Mouse (Mus musculus): ENCODE results near the gene Slc31a2.
"Not testable (repeated sequence)": the region's sequence is repeated elsewhere in the genome, so short reads cannot be mapped to it uniquely, and the experiment has no call there.

Slc31a2 gene
- long read RNA-seq, experiment 1, transcript Slc31a2-201 (4 exons, 1,820 nt): major isoform, 25 of 30 reads
- long read RNA-seq, experiment 1, partial matches to known transcripts: 0 of 30 reads
- long read RNA-seq, experiment 1, other reads (novel, unspliced or antisense): 5 of 30 reads
- long read RNA-seq, experiment 2, transcript Slc31a2-201 (4 exons, 1,820 nt): major isoform, 41 of 49 reads
- long read RNA-seq, experiment 2, partial matches to known transcripts: 0 of 49 reads
- long read RNA-seq, experiment 2, other reads (novel, unspliced or antisense): 8 of 49 reads

- intact Hi-C loops (cut with DNase I): no loop called here
These were observed at the start of gene Slc31a2 for GRCm38 (mm10) chr4:62262276-62262675. Gene Slc31a2 (plus strand): TSS chr4:62262562.

DNA sequence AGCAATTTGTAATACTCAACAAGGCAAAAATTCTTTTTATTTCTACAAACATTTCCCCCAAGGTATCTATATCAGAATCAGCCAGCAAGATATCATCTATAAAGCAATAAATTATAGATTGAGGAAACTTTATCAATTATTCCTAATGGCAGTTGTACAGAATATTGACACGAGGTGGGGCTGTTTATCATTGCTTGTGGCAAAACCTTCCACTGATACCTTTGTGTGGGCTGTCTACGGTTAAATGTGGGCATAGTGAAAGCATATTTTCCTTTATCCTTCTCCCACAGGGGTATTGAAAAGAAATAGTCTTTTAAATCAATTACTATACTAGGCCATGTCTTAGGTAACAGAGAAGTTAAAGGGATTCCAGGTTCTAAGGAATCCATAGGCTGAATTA, 48.9 kb upstream of the Slc31a2 start:
- intact Hi-C loops (cut with DNase I): no loop called here

DNA sequence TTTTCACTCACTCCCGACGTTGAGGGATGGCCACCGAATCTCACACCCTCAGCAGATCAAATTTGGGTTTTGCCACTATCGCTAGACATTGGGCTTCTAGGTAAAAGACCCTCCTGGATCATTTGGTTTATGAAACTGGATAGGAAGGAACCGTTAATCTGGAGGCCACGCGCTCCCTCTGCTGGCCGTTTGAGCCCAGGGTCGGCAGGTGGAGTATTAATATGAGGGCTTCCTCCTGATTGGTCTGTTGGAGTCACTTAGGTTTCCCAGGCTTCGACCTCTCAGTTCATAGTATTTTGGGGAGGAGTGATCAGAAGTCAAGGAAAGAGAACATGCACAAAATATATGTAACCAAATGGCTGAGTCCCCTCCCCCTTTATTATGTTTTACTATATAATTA, 34.0 kb upstream of the Slc31a2 start:
- intact Hi-C loops (cut with DNase I): no loop called here

- intact Hi-C loops (cut with DNase I): no loop called here
These were observed 32.9 kb upstream of the Slc31a2 start for GRCm38 (mm10) chr4:62229448-62229847.

DNA sequence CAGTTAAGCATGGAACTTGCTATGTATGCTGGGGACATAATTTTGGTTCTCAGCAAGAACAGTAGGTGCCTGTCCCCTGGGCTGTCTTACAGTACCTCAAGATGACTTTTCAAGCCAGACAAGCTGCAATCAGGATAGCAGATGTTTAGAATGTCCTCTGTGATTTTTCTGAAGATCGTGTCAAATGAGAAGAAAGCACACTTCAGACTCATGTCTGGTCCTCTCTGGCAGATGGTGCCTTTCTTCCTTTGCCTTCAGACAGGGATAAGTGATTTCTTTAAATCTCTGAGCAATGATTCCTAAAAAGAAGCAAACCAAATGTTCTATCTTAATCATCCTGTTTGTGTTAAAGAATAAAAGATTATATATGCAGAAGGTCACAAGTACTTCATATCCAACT, 32.2 kb upstream of the Slc31a2 start:
- intact Hi-C loops (cut with DNase I): no loop called here

- intact Hi-C loops (cut with DNase I): no loop called here
These were observed 31.6 kb upstream of the Slc31a2 start, which contains the start of gene Zfp37 for GRCm38 (mm10) chr4:62230769-62231168. Gene Zfp37 (minus strand): TSS chr4:62231047.

- intact Hi-C loops (cut with DNase I): no loop called here
These were observed 21.8 kb upstream of the Slc31a2 start for GRCm38 (mm10) chr4:62240586-62240985.

GRCm38 (mm10) chr4:62248328-62248727, 14.0 kb upstream of the Slc31a2 start:
- intact Hi-C loops (cut with DNase I): no loop called here

DNA sequence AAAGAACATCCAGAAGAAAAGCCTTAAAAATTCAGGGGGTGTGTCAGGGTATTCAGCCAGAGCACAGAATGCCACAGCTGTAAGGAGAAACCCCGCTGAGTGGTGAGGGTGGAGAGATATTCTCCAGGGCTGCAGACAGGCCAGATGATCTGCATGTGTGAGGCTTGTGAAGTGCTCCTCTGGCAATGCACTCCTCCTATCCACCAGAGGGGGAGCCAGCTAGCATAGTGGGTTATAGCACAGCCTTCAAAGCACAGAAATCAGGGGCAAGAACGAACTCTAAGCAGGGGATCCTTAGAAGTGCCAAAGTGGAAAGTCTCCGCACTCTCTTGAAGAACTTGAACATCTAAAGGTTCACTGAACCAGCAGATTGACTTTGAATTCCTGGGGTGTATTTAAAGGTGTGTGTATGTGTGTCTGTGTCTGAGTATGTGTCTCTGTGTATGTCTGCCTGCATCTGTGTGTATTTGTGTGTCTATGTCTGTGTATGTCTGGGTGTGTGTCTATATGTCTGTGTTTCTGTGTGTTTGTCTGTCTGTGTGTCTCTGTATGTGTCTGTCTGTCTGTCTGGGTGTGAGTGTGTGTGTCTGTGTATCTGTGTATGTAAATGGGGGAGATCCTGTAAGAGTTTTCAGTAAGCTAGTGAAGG, 11.3 kb upstream of the Slc31a2 start:
- intact Hi-C loops (cut with DNase I): no loop called here

- intact Hi-C loops (cut with DNase I): no loop called here
These were observed 10.6 kb upstream of the Slc31a2 start for GRCm38 (mm10) chr4:62251776-62252175.

DNA sequence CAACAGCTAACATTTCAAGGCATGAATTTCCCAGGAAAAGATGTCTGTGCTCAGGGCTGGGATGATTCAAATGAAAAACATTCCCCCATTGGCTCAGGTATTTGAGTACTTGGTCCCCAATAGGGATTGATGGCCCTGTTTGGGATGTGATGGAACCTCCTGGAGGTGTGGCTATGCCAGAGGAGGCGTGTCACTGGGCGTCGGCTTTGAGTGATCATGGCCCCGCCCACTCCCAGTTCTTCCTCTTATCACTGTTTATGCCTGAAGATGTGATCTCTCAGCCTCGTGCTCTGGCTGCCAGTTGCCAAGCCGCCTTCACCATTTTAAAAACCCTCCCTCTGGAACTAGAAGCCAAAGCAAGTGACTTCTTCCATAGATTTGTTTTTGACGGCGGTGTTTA, 7.8 kb upstream of the Slc31a2 start:
- intact Hi-C loops (cut with DNase I): no loop called here

- intact Hi-C loops (cut with DNase I): no loop called here
These were observed 5.4 kb upstream of the Slc31a2 start for GRCm38 (mm10) chr4:62256931-62257330.

GRCm38 (mm10) chr4:62263133-62263844, 927 bp downstream of the Slc31a2 start:
- intact Hi-C loops (cut with DNase I): no loop called here

- intact Hi-C loops (cut with DNase I): no loop called here
These were observed 2.9 kb downstream of the Slc31a2 start for GRCm38 (mm10) chr4:62265154-62265836.

DNA sequence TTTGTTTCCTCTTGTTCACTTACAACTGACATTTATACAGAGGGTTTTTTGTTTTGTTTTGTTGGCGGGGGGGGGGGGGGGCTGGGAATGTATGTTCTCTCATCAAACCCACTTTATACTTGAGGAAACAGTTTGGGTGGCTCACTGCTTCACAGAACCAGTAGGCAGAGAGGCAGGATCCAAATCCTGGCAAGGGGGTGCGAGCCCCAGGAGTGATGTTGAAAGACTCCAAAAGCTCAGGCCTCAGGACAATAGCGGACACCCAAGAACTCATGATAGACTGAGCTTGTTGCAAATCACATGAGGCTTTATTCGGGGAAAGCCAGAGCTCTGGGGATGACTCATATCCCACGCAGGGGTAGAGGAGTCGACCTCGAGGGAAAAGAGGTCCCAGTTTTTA, 3.7 kb downstream of the Slc31a2 start:
- intact Hi-C loops (cut with DNase I): not testable (repeated sequence)

DNA sequence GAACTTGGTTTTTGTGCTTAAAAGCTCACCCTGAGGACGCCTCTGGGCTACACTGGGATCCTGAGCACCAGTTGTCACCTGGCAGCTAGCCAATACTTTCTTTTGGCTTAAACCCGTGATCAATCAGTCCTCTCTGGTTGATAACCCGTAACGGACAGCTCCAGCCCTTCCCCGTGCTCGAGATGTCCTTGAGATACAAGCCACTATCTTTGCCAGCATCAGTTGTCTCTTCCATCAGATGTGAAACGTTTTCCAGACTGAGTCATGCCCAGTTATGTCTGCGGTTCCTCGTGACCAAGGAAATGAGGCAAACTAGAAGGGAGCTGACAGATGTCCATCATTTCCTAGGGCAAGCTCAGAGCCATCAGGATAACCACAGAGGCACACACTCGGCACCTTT, 4.7 kb downstream of the Slc31a2 start:
- intact Hi-C loops (cut with DNase I): no loop called here

DNA sequence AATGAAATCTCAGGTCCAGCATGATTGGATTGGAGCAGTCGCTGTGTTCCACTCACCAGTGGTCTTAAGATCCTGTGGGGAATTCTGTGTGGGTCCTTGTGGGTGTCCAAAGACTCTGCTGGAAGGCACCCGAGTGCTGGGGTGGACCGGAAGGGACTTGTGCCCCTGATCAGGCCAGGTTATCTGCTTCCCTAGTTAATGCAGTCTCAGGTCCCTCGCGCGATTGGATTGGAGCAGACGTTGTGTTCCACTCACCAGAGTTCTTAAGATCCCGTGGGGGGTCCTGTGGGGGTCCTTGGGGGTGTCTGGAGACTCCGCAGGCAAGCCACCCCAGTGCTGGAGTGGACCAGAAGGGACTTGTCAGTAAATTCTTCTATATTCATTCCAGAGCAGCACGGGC, 10.3 kb downstream of the Slc31a2 start:
- intact Hi-C loops (cut with DNase I): no loop called here

DNA sequence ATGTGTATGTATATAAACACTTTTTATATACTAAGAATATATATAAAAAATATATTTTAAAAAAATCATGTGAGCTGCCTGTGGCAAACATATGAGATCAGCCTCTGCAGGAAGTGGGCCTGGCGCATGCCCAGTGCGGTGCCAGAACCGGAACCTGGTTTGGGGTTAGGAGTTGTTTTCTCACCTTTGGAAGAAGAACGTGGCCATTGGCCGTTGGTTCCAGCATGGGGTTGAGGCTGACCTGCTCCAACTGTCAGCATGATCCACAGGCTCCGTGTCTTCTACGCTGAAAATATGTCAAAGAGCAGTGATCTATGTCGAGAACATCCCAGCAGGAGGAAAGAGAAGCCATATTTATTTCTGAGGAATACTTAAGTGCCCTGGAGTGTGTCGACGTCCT, 11.6 kb downstream of the Slc31a2 start:
- intact Hi-C loops (cut with DNase I): no loop called here

DNA sequence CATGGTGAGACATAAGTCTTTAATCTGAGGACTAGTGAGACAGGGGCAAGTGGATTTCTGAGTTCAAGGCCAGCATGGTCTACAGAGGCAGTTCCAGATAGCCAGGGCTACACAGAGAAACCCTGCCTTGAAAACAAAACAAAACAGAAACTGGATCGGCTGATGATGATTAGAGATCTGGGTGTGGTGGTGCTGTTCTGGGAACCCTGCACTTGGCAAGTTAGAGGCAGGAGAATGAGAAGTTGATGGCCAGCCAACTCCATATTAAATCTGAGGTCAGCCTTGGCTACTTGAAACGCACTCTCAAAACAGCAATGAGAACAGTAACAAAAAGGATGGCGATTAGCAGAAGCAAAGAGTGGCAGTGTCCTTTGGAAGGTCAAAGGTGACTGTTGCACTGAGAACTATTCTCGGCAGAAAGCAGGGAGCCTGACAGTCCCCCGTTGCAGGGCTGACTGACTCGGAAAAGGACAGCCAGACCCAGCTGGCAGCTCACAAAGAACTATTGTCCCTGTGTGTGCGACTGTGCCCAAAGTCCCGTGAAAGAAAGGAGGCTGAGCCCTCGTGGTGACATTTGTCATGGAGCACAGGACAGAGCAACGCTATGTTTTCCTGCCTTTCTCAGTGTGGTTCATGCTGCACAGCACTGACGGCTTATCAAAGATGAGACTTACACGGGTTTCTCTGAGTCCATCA, 12.6 kb downstream of the Slc31a2 start:
- intact Hi-C loops (cut with DNase I): no loop called here

DNA sequence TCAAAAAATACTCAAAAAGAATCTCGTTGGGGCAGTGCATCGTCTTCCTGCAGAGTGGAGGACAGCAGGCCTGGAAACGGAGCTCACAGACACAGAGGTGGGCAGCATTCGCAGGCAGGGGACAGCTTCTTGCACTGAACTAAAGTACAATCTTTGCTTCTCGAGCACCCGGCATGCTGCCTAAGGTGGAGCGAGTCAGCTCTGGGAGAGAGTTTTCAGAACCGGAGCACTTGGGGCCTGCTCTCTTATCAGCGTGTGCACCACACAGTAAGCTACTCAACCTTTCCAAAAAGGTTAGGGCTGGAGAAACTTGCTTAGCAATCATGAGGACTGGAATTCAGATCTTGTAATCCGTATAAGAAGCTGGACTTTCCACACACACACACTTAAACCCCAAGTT, 14.3 kb downstream of the Slc31a2 start:
- intact Hi-C loops (cut with DNase I): no loop called here

DNA sequence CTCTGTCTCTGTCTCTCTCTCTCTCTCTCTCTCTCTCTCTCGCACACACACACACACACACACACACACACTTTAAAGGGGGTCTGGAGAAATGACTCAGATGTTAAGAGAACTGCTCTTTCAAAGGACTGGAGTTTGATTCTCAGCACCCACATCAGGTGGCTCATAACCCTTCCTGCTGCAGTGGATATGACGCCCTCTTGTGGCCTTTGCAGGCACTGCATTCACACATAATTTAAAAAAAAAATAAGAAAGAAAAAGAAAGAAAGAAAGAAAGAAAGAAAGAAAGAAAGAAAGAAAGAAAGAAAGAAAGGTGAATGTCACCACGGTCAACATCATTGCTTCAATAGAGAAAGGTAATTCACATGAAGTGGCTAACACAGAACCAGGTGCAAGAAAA, 14.9 kb downstream of the Slc31a2 start:
- intact Hi-C loops (cut with DNase I): no loop called here

Data from adrenal gland (tissue).